Mouse (Mus musculus) spleen, postnatal 36 days (tissue): ENCODE data around the gene Tjap1.
A peak's percentile ranks its signal among the peaks of the same experiment; 100 is the strongest.

Source experiments
- DNase-seq, 2 experiments: peaks; one replicate each; pipeline ENCODE4 v3.0.0; 2022; ENCODE audit warnings: low spot score in 2 of 2, mixed read lengths in 1 of 2

Tjap1 gene

GRCm38 (mm10) chr17:46282483-46283123, at the start of gene Tjap1:
Gene Tjap1, minus strand, starts transcription at chr17:46283026.
- peak; percentile 73 to 80 for DNase-seq

- no peak for DNase-seq
Measured at GRCm38 (mm10) chr17:46328723-46329122, 45.9 kb upstream of the Tjap1 start.

- peak; percentile 98 for DNase-seq
Measured at GRCm38 (mm10) chr17:46327906-46328534, 45.2 kb upstream of the Tjap1 start, which contains the start of gene Abcc10. Gene Abcc10, minus strand, starts transcription at chr17:46328352.

- no peak for DNase-seq
Measured at GRCm38 (mm10) chr17:46327413-46327905, 44.6 kb upstream of the Tjap1 start.

- no peak for DNase-seq
Measured at GRCm38 (mm10) chr17:46322046-46322823, 39.4 kb upstream of the Tjap1 start.

GRCm38 (mm10) chr17:46320492-46320891, 37.7 kb upstream of the Tjap1 start:
- DNase-seq = no peak

- DNase-seq = no peak
Measured at GRCm38 (mm10) chr17:46315813-46316212, 33.0 kb upstream of the Tjap1 start.

- no peak for DNase-seq
Measured at GRCm38 (mm10) chr17:46313135-46313715, 30.4 kb upstream of the Tjap1 start.

- DNase-seq = no peak
Measured at GRCm38 (mm10) chr17:46310515-46310914, 27.7 kb upstream of the Tjap1 start.

GRCm38 (mm10) chr17:46309835-46310234, 27.0 kb upstream of the Tjap1 start:
- DNase-seq = no peak

- DNase-seq = no peak
Measured at GRCm38 (mm10) chr17:46306956-46307355, 24.1 kb upstream of the Tjap1 start.

- DNase-seq = no peak
Measured at GRCm38 (mm10) chr17:46304184-46304583, 21.4 kb upstream of the Tjap1 start.

GRCm38 (mm10) chr17:46301892-46302291, 19.1 kb upstream of the Tjap1 start:
- DNase-seq = no peak

- peak; percentile 39 to 44 for DNase-seq
Measured at GRCm38 (mm10) chr17:46298220-46298913, 15.5 kb upstream of the Tjap1 start.

- DNase-seq = no peak
Measured at GRCm38 (mm10) chr17:46297364-46298219, 14.8 kb upstream of the Tjap1 start, which contains the start of gene Dlk2. Gene Dlk2, plus strand, starts transcription at chr17:46297421.

GRCm38 (mm10) chr17:46297028-46297363, 14.2 kb upstream of the Tjap1 start:
- no peak for DNase-seq

GRCm38 (mm10) chr17:46296601-46297000, 13.8 kb upstream of the Tjap1 start:
- no peak for DNase-seq

- DNase-seq = no peak
Measured at GRCm38 (mm10) chr17:46287678-46288095, 4.9 kb upstream of the Tjap1 start.

- no peak for DNase-seq
Measured at GRCm38 (mm10) chr17:46285407-46285806, 2.6 kb upstream of the Tjap1 start.

- no peak for DNase-seq
Measured at GRCm38 (mm10) chr17:46284653-46285052, 1.8 kb upstream of the Tjap1 start.

- no peak for DNase-seq
Measured at GRCm38 (mm10) chr17:46283911-46284310, 1.1 kb upstream of the Tjap1 start.
